15 mouse cellular contexts compared by ENCODE assay signal in the genomic region with DNA sequence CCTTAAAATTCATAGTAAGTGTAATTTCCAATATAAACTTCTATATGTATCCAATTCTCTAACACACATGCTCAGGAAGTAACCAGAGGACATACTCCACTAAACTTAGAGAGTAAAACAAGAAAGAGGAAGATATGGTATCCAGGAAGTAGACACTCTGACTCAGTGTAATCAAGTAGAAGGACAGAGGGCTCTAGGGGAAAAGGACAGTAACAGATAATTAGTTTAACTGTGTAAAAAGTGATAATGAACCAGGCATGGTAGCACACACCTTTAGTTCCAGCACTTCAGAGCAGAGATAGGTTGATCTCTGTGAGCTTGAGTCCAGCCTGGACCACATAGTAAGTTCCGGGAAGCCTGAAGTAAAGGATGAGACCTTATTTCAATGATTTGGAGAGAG.
"Had no signal": no experiment of that assay in that cellular context is flagged by ENCODE, and none has a peak within 500 bp of the region (broad histone marks: within the 10 kb centered on the region; RNA-seq: fewer than 3 reads in every experiment).

No protein-coding gene starts in this region.

- H3K27me3 ChIP-seq: limb, embryonic 12.5 days; midbrain, embryonic 12.5 days had no signal

- ATAC-seq: lung, postnatal 0 days had no signal

- DNase-seq: kidney, adult 11 months; kidney, postnatal 10 days; kidney, postnatal 4 days; liver; lung, adult 2 months; lung, postnatal 36 days; right cerebral cortex, postnatal 4 days; thymus, adult 2 months; thymus, postnatal 25 days had no signal

- H3K27ac ChIP-seq: layer of hippocampus, adult 2 months; limb, embryonic 12.5 days; liver, embryonic 14.5 days; midbrain, embryonic 12.5 days; stomach, postnatal 0 days had no signal

- H3K36me3 ChIP-seq: limb, embryonic 12.5 days; midbrain, embryonic 12.5 days had no signal

- H3K4me3 ChIP-seq: layer of hippocampus, adult 2 months; limb, embryonic 12.5 days; midbrain, embryonic 12.5 days had no signal

- H3K4me1 ChIP-seq: limb, embryonic 12.5 days; midbrain, embryonic 12.5 days had no signal
